Mouse (Mus musculus) megakaryocyte progenitor cell, adult 5-6 weeks (primary cell): Measurements from ENCODE around the gene Susd1. TPM values are rescaled to one million over a fixed set of nuclear protein-coding genes. Genes with fewer than 3 reads are reported as not detected.

Experiments used
- ATAC-seq: replicated peaks from 2 replicates; pipeline ENCODE4 v1.8.0; 2016; ENCODE audit warnings: mild to moderate bottlenecking, moderate TSS enrichment, inconsistent platforms; ENCODE audit not compliant: poor library complexity
- total RNA-seq, 2 experiments: library from RNA; stranded (forward) in 1 of 2; stranded (reverse) in 1 of 2; fragments of 157-497, 149-512 nt in 1 of 2; fragments of 200-1000 nt in 1 of 2; gene quantifications; 2 replicates each; pipeline versions ENCODE4 v1.2.3 to v1.2.4; 2015 to 2017

Gene Susd1
- total RNA-seq (2015) (46.3 and 54.3 TPM in 2 replicates), total RNA-seq (2017) (92.2 and 105 TPM in 2 replicates)

DNA sequence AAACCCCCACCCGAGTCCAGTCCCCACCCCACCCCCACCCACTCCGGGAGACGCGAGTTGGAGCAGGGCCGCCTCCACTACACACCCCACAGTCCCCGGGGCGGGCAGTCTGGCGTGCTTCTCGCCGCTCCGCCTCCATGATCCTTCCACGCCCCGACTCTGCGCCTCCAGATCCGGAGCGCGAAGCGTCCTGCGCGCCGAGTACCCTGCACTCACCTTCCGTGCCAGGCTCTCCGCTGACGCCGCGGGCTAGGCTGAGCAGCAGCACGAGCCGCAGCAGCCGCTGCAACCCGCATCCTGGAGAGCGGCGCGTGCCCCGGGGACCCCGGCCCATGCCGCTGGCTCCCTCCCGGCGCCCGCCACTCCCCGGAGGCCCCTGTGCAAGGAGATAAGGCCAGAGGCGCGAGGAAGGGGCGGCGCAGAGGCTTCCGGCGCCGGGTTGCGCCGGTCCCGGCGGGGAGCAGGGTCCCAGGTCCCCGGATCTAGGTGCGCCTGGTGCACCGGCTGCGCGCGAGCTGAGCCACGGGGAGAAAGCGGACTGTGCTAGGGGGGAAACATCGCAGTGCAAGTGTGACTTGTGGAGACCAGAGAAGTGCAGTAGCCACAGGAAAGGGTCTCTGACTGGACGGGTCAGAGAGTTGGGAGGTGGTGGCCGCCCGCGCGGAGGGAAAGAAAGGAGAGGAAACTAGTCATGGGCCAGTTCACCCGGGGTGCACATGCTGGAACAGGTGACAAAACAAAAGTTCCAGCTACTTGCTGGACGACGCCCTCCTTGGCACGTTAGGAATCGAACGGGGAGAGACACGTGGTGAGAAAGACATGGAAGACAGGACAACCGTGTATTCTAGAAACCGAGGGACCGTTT, at the start of gene Susd1:
Susd1 (minus strand) TSS at position 644 of the 865 bp plus-strand sequence.
- ATAC-seq = peak; percentile 43

DNA sequence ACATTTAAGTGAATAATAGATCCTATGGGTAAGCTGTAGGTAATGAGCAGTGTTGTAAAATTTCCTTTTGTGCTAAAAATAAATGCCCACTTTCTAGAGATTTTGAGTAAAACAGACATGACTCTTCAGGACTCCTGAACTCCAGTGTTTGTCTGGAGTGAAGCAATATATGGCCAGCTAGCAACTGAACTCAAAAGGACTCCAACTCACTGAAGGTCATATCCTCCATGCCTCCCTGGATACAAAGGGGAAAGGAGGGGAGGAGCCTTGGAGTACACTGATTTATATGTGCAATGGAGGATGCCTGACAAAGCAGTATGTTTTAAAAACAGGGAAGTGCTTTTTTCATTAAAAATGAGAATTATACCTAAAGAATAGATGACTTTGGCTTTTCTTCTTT, 32.9 kb upstream of the Susd1 start:
- ATAC-seq = no peak

DNA sequence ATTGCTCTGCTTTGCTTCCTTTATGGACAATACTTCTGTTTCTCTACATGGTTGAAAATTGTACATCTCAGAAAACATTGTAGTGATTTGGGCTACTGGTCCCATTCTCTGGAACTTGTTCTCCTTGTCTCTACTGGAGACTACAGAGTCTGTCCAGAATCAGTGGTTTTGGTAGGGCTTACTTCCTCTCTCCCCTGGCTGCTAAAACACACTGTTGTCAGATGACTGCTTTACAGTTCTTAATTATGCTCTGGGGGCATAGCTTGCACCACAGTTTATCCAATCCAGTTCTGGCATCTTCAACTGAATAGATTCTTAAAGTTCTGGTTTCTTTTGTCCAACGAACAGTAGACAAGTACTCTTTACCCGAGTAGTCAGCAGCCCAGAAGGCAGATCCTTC, 27.0 kb upstream of the Susd1 start:
- peak; percentile 69 for ATAC-seq

DNA sequence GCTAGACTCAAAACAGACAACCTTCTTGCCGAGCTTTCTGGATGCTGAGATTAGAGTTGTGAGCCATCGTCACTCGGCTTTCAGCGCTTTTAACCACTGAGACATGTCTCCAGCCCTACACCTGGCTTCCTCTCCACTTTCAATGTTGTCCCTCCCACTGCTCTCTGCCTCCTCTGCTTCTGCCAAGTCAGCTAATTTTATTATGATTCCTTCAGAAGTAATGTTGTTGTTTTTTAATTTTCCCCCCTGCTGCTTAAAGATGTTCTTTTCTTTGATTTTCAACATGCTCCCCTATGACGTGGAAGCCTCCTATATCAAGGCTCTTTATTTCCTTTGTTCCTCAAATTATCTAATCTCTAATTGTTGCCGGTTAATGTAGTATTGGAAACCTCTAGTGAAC, 26.2 kb upstream of the Susd1 start:
- ATAC-seq = no peak

DNA sequence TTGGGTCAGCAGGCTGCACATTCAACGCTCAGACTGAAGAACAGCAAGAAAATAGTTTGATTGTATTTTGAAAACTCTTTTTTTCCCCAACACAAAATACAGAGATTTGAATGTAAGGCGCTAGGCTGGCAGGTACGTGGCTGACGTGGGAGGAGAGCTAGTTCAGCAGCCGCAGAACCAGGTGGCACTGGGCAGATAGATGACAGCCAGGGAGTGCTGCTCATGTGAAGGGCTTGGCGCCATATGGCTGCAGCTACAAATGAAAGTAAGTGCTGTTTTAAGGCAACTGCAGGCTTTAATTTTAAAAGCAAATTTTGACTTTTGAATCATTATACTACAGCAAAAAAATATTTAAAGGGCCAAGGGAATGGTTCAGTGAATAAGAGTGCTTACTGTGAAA, 24.1 kb upstream of the Susd1 start:
- peak; percentile 47; the same call in 1 of the 2 replicates for ATAC-seq

DNA sequence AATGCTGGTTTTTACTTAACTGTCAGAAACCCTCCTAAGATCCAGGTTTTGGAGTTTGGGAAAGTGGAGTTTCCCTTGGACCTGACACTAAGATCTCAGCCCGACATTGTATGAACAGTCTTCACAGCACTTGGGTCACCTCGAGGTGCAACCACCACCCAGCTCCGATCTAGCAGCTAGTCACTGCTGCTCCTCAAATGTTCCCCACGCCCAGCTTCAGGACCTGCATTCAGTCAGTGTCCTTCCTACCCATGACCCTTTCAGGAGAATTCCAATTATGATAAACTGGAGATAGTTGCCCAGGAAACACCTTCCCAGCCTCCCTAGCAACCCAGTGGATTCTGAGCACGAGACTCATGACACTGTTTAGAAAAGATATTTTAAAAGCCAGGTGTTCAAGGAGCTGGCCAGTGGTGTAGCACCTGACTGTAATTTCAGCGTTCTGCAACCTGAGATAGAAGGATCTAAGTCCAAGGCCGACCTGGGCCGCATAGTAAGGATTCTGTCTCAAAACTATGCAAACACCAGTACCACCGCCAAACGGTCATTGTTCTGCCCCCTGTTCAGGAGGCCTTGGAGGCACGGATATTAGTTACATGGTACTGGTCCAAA, 22.8 kb upstream of the Susd1 start:
- no peak for ATAC-seq

DNA sequence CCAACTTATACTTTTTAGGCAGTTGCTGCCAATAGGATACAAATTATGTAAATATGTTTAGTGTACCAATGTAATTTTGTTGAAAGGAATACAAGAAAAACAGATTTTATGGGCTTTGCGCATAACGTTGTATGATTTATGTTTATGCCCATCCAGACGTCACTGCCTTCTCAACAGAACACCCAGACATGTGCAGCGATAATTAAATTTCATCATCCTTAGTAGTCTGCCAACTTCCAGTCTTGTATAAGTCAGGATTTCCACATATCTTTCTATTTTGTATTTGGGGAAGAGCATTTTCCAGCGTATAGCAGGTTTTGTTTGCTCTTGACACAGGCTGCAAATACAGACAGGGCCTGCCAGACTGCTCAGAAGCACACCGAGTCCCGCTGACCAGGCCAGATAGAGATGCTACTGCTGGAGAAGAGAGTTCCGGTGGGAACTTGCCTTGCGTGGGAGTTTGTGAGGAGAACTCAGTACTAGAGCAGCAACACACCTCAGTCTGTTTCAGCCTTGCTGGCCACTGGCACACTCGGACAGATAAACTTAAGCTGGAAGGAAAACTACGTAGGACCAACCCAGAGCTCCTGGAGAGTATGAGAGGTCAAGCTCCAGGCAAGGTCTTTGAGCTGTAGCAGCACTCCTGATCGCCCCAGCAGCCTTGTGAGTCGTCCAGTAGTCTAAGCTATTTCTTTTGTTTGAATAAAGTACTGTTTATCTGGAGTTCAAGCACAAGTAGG, 21.0 kb upstream of the Susd1 start:
- ATAC-seq = 0 out of 2 replicates have a peak, but pooled peaks have one; percentile 27

DNA sequence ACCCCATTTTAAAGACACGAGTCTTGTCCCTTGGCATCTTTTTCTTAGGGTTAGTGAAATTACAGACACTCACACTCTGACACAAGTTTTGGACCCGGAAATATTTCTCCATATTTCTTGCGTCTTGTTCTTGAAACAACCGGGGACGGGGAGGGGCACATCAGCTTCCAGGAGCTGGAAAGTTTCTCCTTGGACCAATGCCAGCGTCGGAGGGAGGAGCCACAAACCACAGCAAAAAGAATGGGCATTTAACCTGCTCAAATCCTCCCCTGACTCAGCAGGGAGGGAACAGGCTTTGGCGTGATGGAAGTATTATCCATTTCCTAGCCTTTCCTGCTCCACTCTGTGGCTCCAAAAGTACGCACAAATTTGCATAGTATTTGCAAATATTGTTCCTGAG, 19.5 kb upstream of the Susd1 start:
- ATAC-seq = peak; percentile 61

DNA sequence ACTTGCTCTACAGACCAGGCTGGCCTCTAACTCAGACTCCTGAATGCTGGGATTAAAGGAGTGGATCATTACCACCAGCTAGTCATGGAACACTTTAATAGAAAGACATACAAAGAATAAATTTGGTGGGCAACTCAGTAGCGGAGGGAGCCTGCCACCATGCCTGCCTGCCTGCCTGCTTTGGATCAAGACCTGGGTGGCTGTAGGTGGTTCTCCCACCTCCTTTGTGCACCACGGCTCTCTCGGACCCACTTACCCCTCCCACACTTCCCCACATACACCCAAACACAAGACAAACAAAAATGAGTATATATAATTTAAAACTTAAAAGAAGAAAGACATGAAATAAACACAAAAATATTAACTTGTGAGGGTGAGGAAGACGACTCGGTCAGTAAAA, 18.7 kb upstream of the Susd1 start:
- ATAC-seq = no peak

DNA sequence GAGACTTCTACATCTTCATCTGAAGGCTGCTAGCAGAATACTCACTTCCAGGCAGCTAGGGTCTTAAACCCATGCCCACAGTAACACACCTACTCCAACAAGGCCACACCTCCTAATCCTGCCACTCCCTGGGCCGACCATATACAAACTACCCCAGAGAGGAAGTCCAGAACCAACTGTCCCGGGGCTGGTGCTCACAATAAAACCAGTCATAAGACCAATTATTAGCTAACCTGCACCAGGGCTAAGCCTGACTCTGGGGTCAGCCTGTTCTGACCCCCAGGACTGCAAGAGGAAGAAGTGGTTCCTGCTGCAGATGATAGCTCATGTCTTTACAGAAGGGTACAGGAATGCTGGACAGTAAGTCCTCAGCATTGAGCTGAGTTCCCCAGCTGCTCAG, 17.0 kb upstream of the Susd1 start:
- ATAC-seq = peak; percentile 50

DNA sequence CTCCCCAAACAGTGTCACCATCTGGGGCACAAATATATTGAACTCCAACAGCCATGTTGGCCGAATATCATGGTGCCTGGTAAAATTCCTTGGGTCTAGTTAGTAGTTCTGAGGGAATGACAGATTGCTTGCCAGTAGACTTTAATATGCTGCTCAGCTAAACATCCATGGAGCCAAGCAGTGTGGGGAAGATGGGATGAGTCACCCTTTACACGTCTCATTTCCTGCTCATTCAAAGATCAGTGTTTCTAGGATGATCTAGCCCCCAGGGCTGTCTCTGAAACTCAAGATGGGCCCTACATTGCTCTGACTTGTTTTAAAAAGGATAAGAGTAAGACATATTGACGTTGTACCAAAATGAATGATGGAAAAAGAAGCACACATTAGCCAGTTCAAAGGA, 15.6 kb upstream of the Susd1 start:
- ATAC-seq = no peak

DNA sequence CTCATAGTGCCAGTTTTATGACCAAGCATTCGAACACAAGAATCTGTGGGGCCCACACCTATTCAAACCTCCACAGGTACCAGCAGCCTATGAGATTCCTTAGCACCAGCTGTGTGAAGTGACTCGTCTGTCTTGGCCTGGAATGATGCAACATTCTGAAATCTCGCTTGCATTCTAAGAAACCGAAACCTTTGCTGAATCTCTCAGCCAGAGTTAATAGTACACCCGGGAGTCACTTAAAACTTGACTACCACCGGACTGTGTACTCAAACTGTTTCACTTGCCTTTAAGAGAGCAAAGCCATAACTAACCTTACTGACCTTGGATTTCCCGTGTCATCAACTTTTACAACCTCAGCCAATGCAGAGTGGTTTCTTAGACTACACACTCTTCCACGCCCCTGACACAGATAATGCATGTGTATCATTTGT, 14.1 kb upstream of the Susd1 start:
- ATAC-seq = peak; percentile 44

DNA sequence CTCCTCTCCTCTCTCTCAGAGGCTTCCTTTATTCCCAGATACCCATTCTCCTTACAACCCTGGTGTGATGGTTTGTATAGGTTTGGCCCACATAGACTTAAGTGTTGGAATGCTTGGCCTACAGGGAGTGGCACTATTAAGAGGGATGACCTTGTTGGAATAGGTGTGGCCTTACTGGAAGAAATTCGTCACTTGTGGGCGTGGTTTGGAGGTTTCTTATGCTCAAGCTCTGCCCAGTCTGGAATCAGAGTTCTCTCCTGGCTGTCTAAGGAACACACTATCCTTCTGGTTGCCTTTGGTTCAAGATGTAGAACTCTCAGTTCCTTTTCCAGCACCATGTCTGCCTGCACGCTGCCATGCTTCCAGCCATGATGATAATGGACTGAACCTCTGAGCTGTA, 12.5 kb upstream of the Susd1 start:
- ATAC-seq = no peak

DNA sequence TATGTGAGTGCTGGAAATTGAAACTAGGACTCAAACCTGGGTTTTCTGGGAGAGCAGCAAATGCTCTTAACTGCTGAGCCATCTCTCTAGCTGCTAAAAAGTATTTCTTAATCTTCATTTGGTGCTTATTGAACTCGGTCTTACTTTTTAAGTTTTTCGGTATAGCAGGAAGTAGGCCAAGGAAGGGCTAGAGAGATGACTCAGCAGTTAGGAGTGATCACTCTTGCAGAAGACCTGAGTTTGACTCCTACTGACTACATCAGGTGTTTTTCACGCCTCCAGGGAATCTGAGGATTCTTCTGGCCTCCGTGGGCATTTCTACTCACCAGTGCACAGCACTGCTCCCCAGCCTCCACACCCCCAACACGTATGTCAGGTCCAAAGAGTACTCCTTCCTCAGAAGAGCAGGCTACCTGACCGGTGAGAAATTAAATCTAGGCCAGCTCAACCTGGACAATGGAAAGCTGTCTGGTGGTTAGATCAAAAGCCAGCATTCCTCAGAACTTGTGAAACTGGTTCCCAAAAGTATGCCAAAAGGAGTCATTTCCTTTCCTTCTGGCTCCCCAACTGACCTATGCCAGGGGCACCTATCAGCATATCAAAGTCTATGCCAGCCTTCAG, 11.9 kb upstream of the Susd1 start:
- peak; percentile 20; the same call in 1 of the 2 replicates for ATAC-seq

DNA sequence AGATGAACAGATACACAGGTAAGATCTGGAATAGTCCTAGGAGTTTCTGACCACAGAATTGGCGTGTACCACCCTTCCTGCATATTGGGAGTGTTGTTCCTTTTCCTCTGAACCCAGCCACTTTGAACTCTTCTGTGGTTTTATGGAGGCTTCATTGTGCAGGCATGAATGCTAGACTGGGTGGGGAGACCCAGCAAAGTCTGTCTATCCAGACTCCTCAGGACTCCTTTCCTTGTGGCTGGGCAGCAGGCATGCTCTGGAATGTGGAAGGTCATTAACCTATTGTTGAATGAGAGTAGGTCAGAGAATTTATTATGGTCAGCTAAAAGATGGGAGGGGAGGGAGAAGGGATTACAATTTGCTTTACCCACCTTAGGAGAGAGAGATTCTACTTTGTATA, 8.9 kb upstream of the Susd1 start:
- ATAC-seq = no peak

DNA sequence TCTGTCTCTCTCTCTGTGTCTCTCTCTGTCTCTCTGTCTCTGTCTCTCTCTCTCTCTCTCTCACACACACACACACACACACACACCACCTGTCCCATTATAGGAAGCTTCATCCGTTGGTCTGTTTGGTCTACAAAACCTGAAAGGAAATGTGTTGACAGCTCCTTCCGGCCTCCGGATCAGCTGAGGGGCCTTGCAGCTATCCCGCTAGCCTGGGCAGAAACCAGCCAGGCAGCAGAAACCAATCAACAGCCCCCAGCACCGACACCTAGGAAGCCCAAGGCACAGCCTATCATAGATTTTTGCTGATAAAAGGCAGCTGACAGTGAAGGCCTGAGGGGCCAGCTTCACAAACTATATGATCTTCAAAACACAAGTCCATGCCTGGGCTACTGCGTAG, 7.1 kb upstream of the Susd1 start:
- peak; percentile 65 for ATAC-seq

DNA sequence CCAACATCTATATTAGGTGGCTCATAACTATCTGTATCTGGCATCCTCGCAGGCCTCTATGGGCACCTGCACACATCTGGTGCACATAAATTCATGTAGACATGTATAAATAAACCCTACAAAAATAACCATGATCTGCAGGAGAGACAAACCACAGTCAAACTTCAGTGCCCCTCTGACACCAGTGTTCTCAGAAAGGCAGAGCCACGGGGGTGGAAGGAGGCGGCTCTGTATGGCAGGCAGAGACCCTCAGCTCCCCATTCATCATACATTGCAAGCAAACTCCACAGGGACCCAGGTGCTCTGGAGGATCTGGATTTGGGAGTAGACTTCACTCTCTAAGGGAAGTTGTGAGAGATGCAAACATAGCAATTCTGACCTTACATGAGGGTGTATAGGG, 6.6 kb upstream of the Susd1 start:
- no peak for ATAC-seq

DNA sequence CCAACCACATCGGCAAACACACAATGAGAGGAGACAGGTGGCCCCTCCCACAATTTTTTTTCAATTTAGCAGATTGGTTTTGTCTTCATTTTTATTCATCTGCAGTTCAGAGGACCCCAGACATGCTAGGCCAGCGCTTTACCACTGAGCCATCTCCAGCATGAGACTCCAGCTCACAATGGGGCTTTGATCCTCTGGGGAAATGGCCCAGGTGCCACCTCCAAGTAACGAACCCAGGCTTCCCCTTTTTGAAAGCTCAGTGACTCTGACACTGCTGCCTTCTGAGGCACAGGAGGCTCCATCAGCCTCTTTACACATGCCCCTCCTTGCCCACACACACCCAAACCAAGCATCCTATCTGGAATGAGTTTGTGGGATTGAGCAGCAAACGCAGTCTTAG, 5.7 kb upstream of the Susd1 start:
- peak; percentile 29 for ATAC-seq

DNA sequence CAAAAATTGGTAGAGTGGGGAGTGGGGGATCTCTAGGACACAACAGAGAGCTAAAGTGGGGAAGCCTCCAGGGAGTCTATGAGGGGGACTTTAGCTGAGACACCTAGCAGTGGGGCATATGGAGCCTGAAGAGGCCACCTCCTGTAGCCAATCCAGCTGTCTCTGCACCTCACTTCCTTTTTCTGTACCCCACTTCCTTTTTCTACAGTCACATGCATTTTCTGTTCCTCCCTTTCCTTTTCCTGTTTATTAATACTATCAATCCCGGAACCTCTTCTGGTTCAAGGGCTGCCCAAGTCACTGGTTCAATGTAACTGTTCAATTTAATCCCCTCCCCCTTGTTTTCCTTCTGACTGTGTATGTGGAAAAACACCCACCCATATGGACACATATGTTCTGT, 2.8 kb upstream of the Susd1 start:
- ATAC-seq = peak; percentile 32

DNA sequence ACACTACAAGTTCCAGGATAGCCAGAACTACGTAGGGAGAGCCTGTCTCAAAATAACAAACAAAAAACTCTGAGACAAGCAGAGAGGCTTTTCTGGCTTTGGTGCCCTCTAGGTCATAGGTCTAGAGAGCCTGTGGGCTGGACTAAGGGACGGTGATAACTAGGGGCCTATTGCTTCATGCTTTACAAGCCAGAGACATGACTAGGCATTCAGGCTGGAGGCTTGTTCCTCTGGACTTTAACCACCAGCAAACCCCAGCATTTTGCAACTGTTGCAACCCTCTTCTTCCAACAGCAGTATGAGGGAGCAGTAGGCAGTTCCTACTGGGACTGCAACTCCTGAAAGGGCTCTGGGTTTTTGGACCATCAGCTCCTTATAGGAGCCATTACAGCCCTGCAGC, 1.5 kb upstream of the Susd1 start:
- ATAC-seq = peak; percentile 67

DNA sequence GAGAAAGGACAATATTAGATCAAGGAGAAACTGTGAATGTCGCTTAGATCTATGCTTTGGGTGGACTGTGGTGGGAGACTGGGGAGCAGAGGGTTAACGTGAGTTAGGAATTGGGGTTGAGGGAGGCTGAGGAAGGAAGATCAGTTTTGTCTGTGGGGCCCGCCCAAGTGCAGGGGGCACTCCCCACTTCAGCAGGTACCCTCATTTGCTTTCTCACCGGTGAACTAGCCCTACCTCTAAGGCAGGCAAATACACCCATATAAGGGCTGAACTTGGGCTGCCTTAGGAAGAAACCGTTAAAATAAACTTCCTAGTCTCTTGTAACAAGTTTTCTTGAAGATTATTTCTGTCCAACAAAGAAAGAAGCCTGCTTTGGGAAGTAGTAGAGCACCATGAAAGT, 608 bp upstream of the Susd1 start:
- no peak for ATAC-seq
